Mouse (Mus musculus): ENCODE data around the gene Gm21870.
"Not testable (repeated sequence)": the region's sequence is repeated elsewhere in the genome, so short reads cannot be mapped to it uniquely, and the experiment has no call there.

Gene Gm21870

GRCm38 (mm10) chrX:33986716-33987115, at the start of gene Gm21870:
Gm21870 (minus strand) TSS chrX:33986816.
- not testable (repeated sequence) for DNase-seq

DNA sequence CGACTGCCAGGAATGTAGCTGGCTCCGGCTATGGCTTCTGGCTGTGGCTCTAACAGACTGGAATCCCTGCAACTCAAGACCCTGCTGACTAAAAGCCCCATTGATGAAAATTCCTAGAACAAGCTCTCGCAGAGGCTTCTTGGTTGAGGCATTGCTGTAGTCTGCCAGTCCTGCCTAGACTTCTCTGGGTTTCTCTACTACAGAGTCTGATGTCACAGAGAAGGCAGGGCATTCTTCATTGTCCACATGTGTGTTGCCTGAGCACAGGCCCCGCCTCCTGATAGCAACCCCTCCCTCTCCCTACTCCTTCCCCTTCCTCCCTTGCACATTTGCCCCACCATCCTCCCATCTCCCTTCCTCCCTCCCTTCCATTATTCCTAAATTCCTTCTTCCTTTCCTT, 30.2 kb downstream of the Gm21870 start, which contains the start of gene Btbd35f6:
Gene Btbd35f6, minus strand, starts transcription at position 101 of the 400 bp plus-strand sequence.
- DNase-seq = not testable (repeated sequence)
